Mouse (Mus musculus) lung, adult 2 months (tissue): ENCODE data around the gene Fam186b. TPM values are rescaled to one million over a fixed set of nuclear protein-coding genes. Genes with fewer than 3 reads are reported as not detected.

Source experiments
- DNase-seq: peaks from one replicate; pipeline ENCODE4 v3.0.0; 2022
- H3K4me1 ChIP-seq: fragments of 200-500 bp; 2 replicates; pipeline ENCODE4 v1.6.1; 2011; ENCODE audit warnings: low read length; ENCODE audit not compliant: control insufficient read depth, insufficient read depth
- H3K4me3 ChIP-seq: fragments of 200-500 bp; replicated peaks from 2 replicates; pipeline ENCODE3; 2011; ENCODE audit warnings: low read depth, mild to moderate bottlenecking, control low read depth, low read length; ENCODE audit errors: extremely low read depth
- CTCF ChIP-seq: fragments of 200-500 bp; IDR thresholded peaks from 2 replicates; pipeline ENCODE4 v1.5.1; 2011; ENCODE audit warnings: mild to moderate bottlenecking, low read length, control low read depth; ENCODE audit not compliant: insufficient read depth
- POLR2A ChIP-seq: fragments of 200-500 bp; IDR thresholded peaks from 2 replicates; pipeline ENCODE4 v1.6.1; 2011; ENCODE audit warnings: low read depth, mild to moderate bottlenecking, control low read depth, low read length, borderline replicate concordance; ENCODE audit errors: extremely low read depth
- WGBS: fragments of 180-500 bp; shearing (Covaris S2); methylation state at CpG from one replicate; pipeline ENCODE4 v1.1.7; 2018; 5-methylcytosine and 5-hydroxymethylcytosine counted together
- polyA plus RNA-seq: library from polyadenylated mRNA; depleted of rRNA; stranded (reverse); fragments of >200 nt; gene quantifications from 2 replicates; pipeline ENCODE4 v1.2.3, GENCODE M21; 2012; rRNA removed

Fam186b gene
- polyA plus RNA-seq: 0.05 TPM in 1 of 2 replicates, not detected in the other

DNA sequence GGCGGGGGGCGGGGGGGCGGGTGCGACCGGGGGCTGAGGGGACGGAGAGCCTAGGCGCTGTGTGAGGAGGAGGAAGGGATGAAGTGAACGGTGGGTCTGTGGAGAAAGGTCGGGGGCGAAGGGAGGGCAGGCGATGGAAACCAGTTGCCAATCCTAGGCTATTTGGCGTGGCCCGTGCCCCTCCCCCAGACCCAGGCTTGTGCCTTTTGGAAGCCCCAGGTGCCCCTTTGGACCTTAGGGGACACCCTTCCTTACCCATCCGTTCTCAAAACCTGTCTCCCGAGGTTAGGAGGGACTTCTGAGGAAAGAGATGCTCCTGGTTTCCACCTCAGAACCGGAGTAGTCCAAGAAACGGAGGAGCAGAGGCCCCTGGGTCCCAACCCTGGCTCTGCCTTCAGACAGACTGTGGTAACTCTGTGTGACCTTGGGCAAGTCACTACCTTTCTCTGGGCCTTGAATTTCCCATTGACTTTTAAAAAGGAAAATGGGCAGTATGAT, at the start of gene Fam186b:
Fam186b (minus strand) TSS at position 405 of the 498 bp plus-strand sequence.
- Histone ChIP-seq H3K4me3 (peak within 1 kb of the TSS; percentile 74), H3K4me1 (no peaks in the 10 kb centered on the region; the same call in 1 of the 2 replicates)
- TF ChIP-seq CTCF (no peak), POLR2A (no peak)
- 6% methylated on average over 15 of the region's 17 CpGs for WGBS
- DNase-seq: peak; percentile 36

- Histone ChIP-seq H3K4me3 (no peak overlapping the region), H3K4me1 (peaks cover 42% of the 10 kb centered on the region)
- DNase-seq: no peak
- WGBS: 58% methylated on average over 4 of the region's 4 CpGs
- TF ChIP-seq POLR2A (no peak), CTCF (no peak)
Observed at GRCm38 (mm10) chr15:99344961-99345360, 49.3 kb upstream of the Fam186b start.

- 39% methylated on average over 8 of the region's 8 CpGs for WGBS
- H3K4me1 ChIP-seq: peaks cover 42% of the 10 kb centered on the region
Observed at GRCm38 (mm10) chr15:99344148-99344870, 48.6 kb upstream of the Fam186b start.

DNA sequence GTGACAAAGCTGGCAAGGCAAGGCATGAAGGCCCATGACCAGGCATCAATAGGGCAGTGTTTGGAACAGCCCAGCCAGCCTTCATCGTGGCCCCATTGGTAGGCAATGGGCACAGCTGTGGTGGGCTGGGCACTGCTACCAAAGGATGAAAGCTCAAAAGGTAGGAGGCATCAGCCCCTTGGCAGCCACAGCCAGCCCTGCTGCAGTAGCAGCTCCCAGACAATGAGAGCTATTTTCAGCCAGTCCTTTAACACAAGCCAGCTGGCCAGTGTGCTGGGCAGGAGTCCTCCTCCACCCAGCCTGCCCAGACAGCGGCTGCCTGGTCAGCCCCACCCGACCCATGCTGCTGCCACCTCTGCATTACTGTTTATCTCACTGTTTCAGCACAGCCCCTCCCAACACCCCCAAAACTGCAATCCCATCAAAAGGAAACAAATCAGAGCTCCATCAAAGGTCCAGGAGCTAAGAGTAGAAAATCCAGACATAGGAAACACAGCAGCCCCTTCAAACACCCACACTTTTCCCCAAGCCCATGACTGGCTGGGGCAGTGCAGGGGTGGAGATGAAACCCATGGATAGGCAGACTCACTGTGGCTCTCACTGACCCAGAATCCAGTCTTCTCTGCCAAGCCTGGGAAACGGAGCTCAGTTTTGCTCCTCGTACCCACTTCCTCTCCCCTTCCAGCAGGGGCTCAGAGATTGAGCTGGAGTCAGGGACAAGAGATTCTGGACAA, 47.9 kb upstream of the Fam186b start:
- peaks cover 39% of the 10 kb centered on the region for H3K4me1 ChIP-seq

More at GRCm38 (mm10) chr15:99344148-99344870, 48.6 kb upstream of the Fam186b start:
- no peak for TF ChIP-seq POLR2A
- TF ChIP-seq CTCF: no peak
- H3K4me3 ChIP-seq: no peak overlapping the region
- no peak for DNase-seq

DNA sequence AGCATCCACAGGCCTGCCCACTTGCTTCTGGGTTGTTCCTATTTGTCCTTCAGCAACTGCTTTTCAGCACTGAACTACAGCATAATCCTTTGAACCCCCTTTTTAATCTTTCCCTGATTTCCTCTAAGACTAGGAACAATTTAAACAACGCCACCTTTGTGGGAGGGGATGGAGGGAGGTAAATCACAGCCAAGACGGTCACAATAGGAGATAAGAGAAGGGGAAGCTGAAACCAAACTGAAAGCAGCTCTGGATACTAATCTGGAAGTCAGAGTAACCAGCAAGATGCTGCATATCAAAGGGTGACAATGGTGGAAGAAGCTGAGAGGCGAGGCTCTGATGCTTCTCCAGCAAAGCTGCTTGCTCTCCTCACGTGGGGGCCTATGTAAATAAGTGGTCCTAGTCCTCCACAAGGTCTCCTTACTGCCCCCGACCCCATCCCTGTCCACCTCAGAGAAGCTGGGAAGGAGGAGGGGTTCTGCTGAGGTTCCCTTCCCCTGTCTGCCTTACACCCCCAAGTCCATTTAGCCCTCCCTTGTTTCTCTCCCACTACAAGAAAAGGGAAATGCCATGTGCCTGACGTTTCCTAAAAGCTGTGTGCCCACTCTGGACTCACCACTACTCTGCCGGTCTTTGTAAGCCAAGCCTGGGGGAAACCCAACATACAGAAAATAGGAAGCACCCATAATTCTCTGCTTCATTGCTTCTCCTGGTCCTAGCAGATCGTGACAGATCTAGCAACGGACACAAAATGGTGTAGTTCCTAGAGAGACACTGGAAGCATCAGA, 46.7 kb upstream of the Fam186b start:
- DNase-seq: no peak
- Histone ChIP-seq H3K4me3 (no peak overlapping the region), H3K4me1 (peaks cover 39% of the 10 kb centered on the region)
- WGBS: 38% methylated on average over 9 of the region's 9 CpGs
- TF ChIP-seq CTCF (no peak), POLR2A (no peak)

More for the DNA sequence above, 47.9 kb upstream of the Fam186b start:
- 14% methylated on average over 5 of the region's 5 CpGs for WGBS
- H3K4me3 ChIP-seq: no peak overlapping the region
- no peak for TF ChIP-seq CTCF
- TF ChIP-seq POLR2A: no peak
- no peak for DNase-seq

- no peak for TF ChIP-seq POLR2A
- TF ChIP-seq CTCF: no peak
- Histone ChIP-seq H3K4me3 (no peak overlapping the region), H3K4me1 (peaks cover 42% of the 10 kb centered on the region)
- 41% methylated on average over 3 of the region's 3 CpGs for WGBS
- no peak for DNase-seq
Observed at GRCm38 (mm10) chr15:99341102-99341501, 45.4 kb upstream of the Fam186b start.

- 38% methylated on average over 6 of the region's 6 CpGs for WGBS
- Histone ChIP-seq H3K4me1 (peaks cover 47% of the 10 kb centered on the region), H3K4me3 (no peak overlapping the region)
- TF ChIP-seq CTCF (no peak), POLR2A (no peak)
- DNase-seq: no peak
Observed at GRCm38 (mm10) chr15:99339669-99340068, 44.0 kb upstream of the Fam186b start.

GRCm38 (mm10) chr15:99338916-99339315, 43.2 kb upstream of the Fam186b start:
- TF ChIP-seq CTCF: no peak
- TF ChIP-seq POLR2A: no peak
- peaks cover 51% of the 10 kb centered on the region for H3K4me1 ChIP-seq
- DNase-seq: no peak
- 64% methylated on average over 2 of the region's 2 CpGs for WGBS
- H3K4me3 ChIP-seq: no peak overlapping the region

DNA sequence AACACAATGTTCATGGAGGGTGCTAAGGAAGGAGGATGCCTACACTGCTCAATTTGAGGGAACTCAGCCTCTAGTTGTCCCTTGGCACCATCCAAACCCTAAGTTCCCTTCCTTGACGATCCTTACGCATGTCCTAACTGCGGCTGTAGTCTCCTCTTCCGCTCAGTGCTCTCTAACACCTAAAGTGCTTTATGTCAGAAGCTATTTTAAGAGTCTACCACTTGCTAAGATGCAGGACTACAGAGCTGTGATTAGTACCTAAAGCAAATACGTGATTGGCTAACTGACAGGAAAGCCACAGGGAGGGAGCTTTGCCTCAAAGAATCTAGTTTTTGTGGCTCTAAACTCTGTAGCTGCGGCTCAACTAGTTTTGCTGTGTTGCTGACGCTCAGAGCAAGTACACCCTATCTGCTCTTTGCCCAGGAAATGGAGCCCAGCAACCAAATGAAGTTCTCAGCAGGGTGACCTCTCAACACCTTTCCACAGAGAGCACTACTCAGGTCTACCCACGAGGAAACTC, 40.2 kb upstream of the Fam186b start:
- 34% methylated on average over 8 of the region's 8 CpGs for WGBS
- no peak for DNase-seq
- peaks cover 45% of the 10 kb centered on the region for H3K4me1 ChIP-seq

More for the DNA sequence above, 40.2 kb upstream of the Fam186b start:
- no peak overlapping the region for H3K4me3 ChIP-seq
- TF ChIP-seq POLR2A (no peak), CTCF (no peak)
